ENCODE assay signal across 23 mouse cellular contexts in the genomic region with DNA sequence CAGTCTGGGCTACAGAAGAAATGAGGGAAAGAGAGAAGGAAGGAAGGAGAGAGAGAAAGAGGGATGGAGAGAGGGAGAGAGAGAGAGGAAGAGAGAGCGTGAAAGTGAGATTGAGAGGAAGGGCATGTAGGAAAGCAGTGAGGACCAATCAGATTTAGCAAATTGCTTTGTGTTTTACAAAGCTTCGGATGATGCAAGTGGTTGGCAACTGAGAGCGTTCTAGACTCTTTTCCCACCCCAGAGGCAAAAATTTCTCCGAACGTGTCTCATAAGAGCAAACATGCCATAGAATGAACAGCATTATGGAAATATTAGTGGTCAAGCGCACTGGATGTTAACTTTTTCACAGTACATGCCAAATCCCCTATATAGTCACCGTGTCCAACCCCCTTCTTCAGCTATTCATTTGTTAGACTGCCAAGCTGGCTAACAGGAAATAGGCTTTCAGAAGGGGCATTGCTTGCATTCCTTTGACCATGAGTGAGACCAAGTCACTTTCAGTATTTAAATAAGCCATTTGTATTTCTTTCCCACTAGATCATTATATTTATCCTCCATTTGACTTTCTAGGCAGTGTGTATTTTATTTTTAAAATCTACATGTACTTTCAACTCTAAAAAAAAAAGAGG.
DNase-seq lines count a peak whose midpoint lies in the region; ATAC-seq and TF ChIP-seq lines count a peak whose summit lies in the region.
"Had no signal": no experiment of that assay in that cellular context is flagged by ENCODE, and none has a peak within 500 bp of the region (broad histone marks: within the 10 kb centered on the region; RNA-seq: fewer than 3 reads in every experiment).

No protein-coding gene starts in this region.

- no peak for TF ChIP-seq EP300 in heart, postnatal 0 days (IDR thresholded peaks at IDR 0.05; ENCODE audit: low read depth)
- TF ChIP-seq EP300 in lung, postnatal 0 days (IDR thresholded peaks at IDR 0.05), result peak; percentile 53

- WGBS in heart, postnatal 0 days, result 69% methylated on average over 7 of the region's 7 CpGs
- 87% methylated on average over 7 of the region's 7 CpGs for WGBS in heart, embryonic 10.5 days
- 46% methylated on average over 7 of the region's 7 CpGs for WGBS in lung, postnatal 0 days

- no peaks in the 10 kb centered on the region for H3K79me2 ChIP-seq in C2C12 (ENCODE audit: control insufficient read depth, insufficient read depth)

- peaks cover 6% of the 10 kb centered on the region; the same call in 1 of the 2 replicates for H3K27me3 ChIP-seq in heart, postnatal 0 days (ENCODE audit: control insufficient read depth, insufficient read depth, low read length)
- H3K27me3 ChIP-seq in heart, embryonic 10.5 days (ENCODE audit: insufficient read depth, poor library complexity, severe bottlenecking), result peaks cover 5% of the 10 kb centered on the region
- no peaks in the 10 kb centered on the region for H3K27me3 ChIP-seq in lung, postnatal 0 days (replicated peaks; ENCODE audit: insufficient read depth, low read length)
- no peaks in the 10 kb centered on the region for H3K27me3 ChIP-seq in C2C12 (ENCODE audit: control insufficient read depth, insufficient read depth, insufficient read length)
- H3K27me3 ChIP-seq: forebrain, embryonic 15.5 days; limb, embryonic 15.5 days; liver, embryonic 13.5 days; megakaryocyte, embryonic 14.5 days; midbrain, embryonic 15.5 days; neural tube, embryonic 12.5 days had no signal

- no peak overlapping the region for H3K4me3 ChIP-seq in heart, postnatal 0 days (ENCODE audit: low read depth, low read length)
- H3K4me3 ChIP-seq in heart, embryonic 10.5 days, result no peak overlapping the region
- no peak overlapping the region for H3K4me3 ChIP-seq in lung, postnatal 0 days (ENCODE audit: low read depth, low read length)
- no peak overlapping the region for H3K4me3 ChIP-seq in C2C12 (ENCODE audit: insufficient read depth, poor library complexity, severe bottlenecking)
- H3K4me3 ChIP-seq in embryonic fibroblast, embryonic 13.5 days (ENCODE audit: insufficient read depth, low read length), result no peak overlapping the region
- H3K4me3 ChIP-seq: forebrain, embryonic 15.5 days; gastrocnemius, adult 2 months; heart, adult 2 months; limb, embryonic 15.5 days; liver, embryonic 13.5 days; megakaryocyte, embryonic 14.5 days; midbrain, embryonic 15.5 days; neural tube, embryonic 12.5 days had no signal

- TF ChIP-seq POLR2A in embryonic fibroblast, embryonic 13.5 days (IDR thresholded peaks at IDR 0.05; ENCODE audit: low read depth, low read length), result no peak

- TF ChIP-seq CTCF in heart, postnatal 0 days (IDR thresholded peaks at IDR 0.05; ENCODE audit: low read depth), result no peak
- no peak for TF ChIP-seq CTCF in lung, postnatal 0 days (IDR thresholded peaks at IDR 0.05)
- no peak for TF ChIP-seq CTCF in C2C12 (IDR thresholded peaks at IDR 0.05; ENCODE audit: control insufficient read depth, insufficient read depth, insufficient read length)
- TF ChIP-seq CTCF in embryonic fibroblast, embryonic 13.5 days (IDR thresholded peaks at IDR 0.05; ENCODE audit: borderline replicate concordance, insufficient read depth, low read length), result no peak

- no peak overlapping the region for H3ac ChIP-seq in C2C12 (ENCODE audit: control insufficient read depth, insufficient read length, low read depth)

- peaks cover 32% of the 10 kb centered on the region for H3K4me1 ChIP-seq in heart, postnatal 0 days (ENCODE audit: control insufficient read depth, insufficient read depth)
- peaks cover 18% of the 10 kb centered on the region for H3K4me1 ChIP-seq in heart, embryonic 10.5 days
- no peaks in the 10 kb centered on the region; the same call in 1 of the 2 replicates for H3K4me1 ChIP-seq in lung, postnatal 0 days (ENCODE audit: insufficient read depth, low read depth, low read length)
- peaks cover 21% of the 10 kb centered on the region for H3K4me1 ChIP-seq in embryonic fibroblast, embryonic 13.5 days (ENCODE audit: control insufficient read depth, insufficient read depth, low read length)
- H3K4me1 ChIP-seq: forebrain, embryonic 15.5 days; liver, embryonic 13.5 days; midbrain, embryonic 15.5 days; neural tube, embryonic 12.5 days had no signal

- H3K79me3 ChIP-seq in C2C12 (ENCODE audit: low read depth), result no peaks in the 10 kb centered on the region

- H3K9me3 ChIP-seq in heart, postnatal 0 days (replicated peaks; ENCODE audit: control insufficient read depth, low read length), result no peaks in the 10 kb centered on the region
- H3K9me3 ChIP-seq in heart, embryonic 10.5 days, result no peaks in the 10 kb centered on the region
- H3K9me3 ChIP-seq in lung, postnatal 0 days (ENCODE audit: low read length), result no peaks in the 10 kb centered on the region
- H3K9me3 ChIP-seq: forebrain, embryonic 15.5 days; limb, embryonic 15.5 days; liver, embryonic 13.5 days; megakaryocyte, embryonic 14.5 days; midbrain, embryonic 15.5 days; neural tube, embryonic 12.5 days had no signal

- no peak overlapping the region for H3K27ac ChIP-seq in heart, postnatal 0 days (ENCODE audit: low read depth)
- H3K27ac ChIP-seq in heart, embryonic 10.5 days, result no peak overlapping the region
- no peak overlapping the region for H3K27ac ChIP-seq in lung, postnatal 0 days (ENCODE audit: low read length)
- H3K27ac ChIP-seq in embryonic fibroblast, embryonic 13.5 days (ENCODE audit: insufficient read depth, low read length), result peak overlapping the region; percentile 100
- H3K27ac ChIP-seq: forebrain, embryonic 15.5 days; gastrocnemius, adult 2 months; heart, adult 2 months; limb, embryonic 15.5 days; liver, embryonic 13.5 days; midbrain, embryonic 15.5 days; neural tube, embryonic 12.5 days had no signal

- H3K4me2 ChIP-seq in heart, postnatal 0 days (ENCODE audit: low read depth, low read length), result no peak overlapping the region
- H3K4me2 ChIP-seq in lung, postnatal 0 days (replicated peaks; ENCODE audit: low read depth, low read length), result no peak overlapping the region
- H3K4me2 ChIP-seq: forebrain, embryonic 15.5 days; limb, embryonic 15.5 days; liver, embryonic 13.5 days; midbrain, embryonic 15.5 days; neural tube, embryonic 12.5 days had no signal

- ATAC-seq in heart, postnatal 0 days (ENCODE audit: insufficient read depth, low read depth), result no peak
- ATAC-seq in lung, postnatal 0 days, result no peak
- ATAC-seq: forebrain, embryonic 15.5 days; hindbrain, embryonic 16.5 days; midbrain, embryonic 15.5 days had no signal

- peak; percentile 52 for DNase-seq in heart, postnatal 0 days (ENCODE audit: low spot score)
- DNase-seq in heart, embryonic 10.5 days (ENCODE audit: low spot score), result no peak
- peak; percentile 65 for DNase-seq in lung, postnatal 0 days (ENCODE audit: low spot score)
- DNase-seq in lung, postnatal 4 days, result no peak
- DNase-seq in right cerebral cortex, postnatal 10 days (ENCODE audit: low spot score in 2 of 2), result no peak
- DNase-seq: adrenal gland, adult 8-10 months; cerebellum, adult 2 months; cerebellum, postnatal 14 days; gastrocnemius, adult 2 months; gastrocnemius, postnatal 36 days; heart, adult 2 months; kidney, adult 18-20 months; kidney, postnatal 36 days; liver, embryonic 13.5 days; lung, adult 2 months had no signal

- no peaks in the 10 kb centered on the region for H3K36me3 ChIP-seq in heart, postnatal 0 days (replicated peaks; ENCODE audit: control insufficient read depth, insufficient read depth, low read length)
- no peaks in the 10 kb centered on the region for H3K36me3 ChIP-seq in heart, embryonic 10.5 days
- no peaks in the 10 kb centered on the region for H3K36me3 ChIP-seq in lung, postnatal 0 days (ENCODE audit: insufficient read depth, low read length)
- no peaks in the 10 kb centered on the region for H3K36me3 ChIP-seq in C2C12 (ENCODE audit: control insufficient read depth, insufficient read depth)
- H3K36me3 ChIP-seq: forebrain, embryonic 15.5 days; limb, embryonic 15.5 days; liver, embryonic 13.5 days; midbrain, embryonic 15.5 days; neural tube, embryonic 12.5 days had no signal

- H3K9ac ChIP-seq in heart, postnatal 0 days (replicated peaks; ENCODE audit: low read depth, low read length), result no peak overlapping the region
- no peak overlapping the region for H3K9ac ChIP-seq in lung, postnatal 0 days (replicated peaks; ENCODE audit: low read depth)
- H3K9ac ChIP-seq: forebrain, embryonic 15.5 days; limb, embryonic 15.5 days; liver, embryonic 13.5 days; midbrain, embryonic 15.5 days; neural tube, embryonic 12.5 days had no signal

TF ChIP-seq in C2C12, 6 proteins besides CTCF, POLR2A, EP300 and RAD21:
- TF ChIP-seq MYOG (IDR thresholded peaks at IDR 0.05; ENCODE audit: control insufficient read depth, extremely low read depth, insufficient read length) (no peak), CEBPB (IDR thresholded peaks at IDR 0.05; ENCODE audit: low read depth) (peak; percentile 69)

Comparison
In these comparisons a context has a peak if more than half of its experiments do, and no peak if none do; other contexts are left out.
1. DNase-seq: peak in heart, postnatal 0 days (single experiment) and lung, postnatal 0 days (single experiment); none in heart, embryonic 10.5 days (single experiment), lung, postnatal 4 days (0 of 2) and right cerebral cortex, postnatal 10 days (0 of 2).